Mouse (Mus musculus): ENCODE results near the gene Col25a1.

The Col25a1 gene

GRCm38 (mm10) chr3:130161323-130161917, 30.1 kb downstream of the Col25a1 start:
- DNase-seq (ENCODE audit: low spot score) = no peak

- DNase-seq (ENCODE audit: low spot score) = no peak
Measured at GRCm38 (mm10) chr3:130166875-130167274, 35.6 kb downstream of the Col25a1 start.

GRCm38 (mm10) chr3:130172764-130173163, 41.5 kb downstream of the Col25a1 start:
- DNase-seq (ENCODE audit: low spot score) = peak; percentile 36

GRCm38 (mm10) chr3:130180181-130180940, 49.1 kb downstream of the Col25a1 start:
- DNase-seq (ENCODE audit: low spot score) = peak; percentile 87

- no peak for DNase-seq (ENCODE audit: low spot score)
Measured at GRCm38 (mm10) chr3:130180964-130181590, 49.8 kb downstream of the Col25a1 start.

GRCm38 (mm10) chr3:130181591-130181980, 50.3 kb downstream of the Col25a1 start:
- DNase-seq (ENCODE audit: low spot score) = no peak

- no peak for DNase-seq (ENCODE audit: low spot score)
Measured at GRCm38 (mm10) chr3:130182450-130182849, 51.1 kb downstream of the Col25a1 start.

- DNase-seq (ENCODE audit: low spot score) = no peak
Measured at GRCm38 (mm10) chr3:130185111-130185510, 53.8 kb downstream of the Col25a1 start.

- DNase-seq (ENCODE audit: low spot score) = no peak
Measured at GRCm38 (mm10) chr3:130187588-130187987, 56.3 kb downstream of the Col25a1 start.

GRCm38 (mm10) chr3:130193450-130193849, 62.1 kb downstream of the Col25a1 start:
- no peak for DNase-seq (ENCODE audit: low spot score)

GRCm38 (mm10) chr3:130214631-130215030, 83.3 kb downstream of the Col25a1 start:
- peak; percentile 16 for DNase-seq (ENCODE audit: low spot score)

- no peak for DNase-seq (ENCODE audit: low spot score)
Measured at GRCm38 (mm10) chr3:130216141-130216540, 84.8 kb downstream of the Col25a1 start.

- no peak for DNase-seq (ENCODE audit: low spot score)
Measured at GRCm38 (mm10) chr3:130216646-130217045, 85.3 kb downstream of the Col25a1 start.

GRCm38 (mm10) chr3:130217705-130218104, 86.4 kb downstream of the Col25a1 start:
- no peak for DNase-seq (ENCODE audit: low spot score)

- no peak for DNase-seq (ENCODE audit: low spot score)
Measured at GRCm38 (mm10) chr3:130218232-130218728, 87.0 kb downstream of the Col25a1 start.

GRCm38 (mm10) chr3:130220811-130221210, 89.5 kb downstream of the Col25a1 start:
- no peak for DNase-seq (ENCODE audit: low spot score)

GRCm38 (mm10) chr3:130228186-130228585, 96.9 kb downstream of the Col25a1 start:
- DNase-seq (ENCODE audit: low spot score) = no peak

GRCm38 (mm10) chr3:130232944-130233343, 101.6 kb downstream of the Col25a1 start:
- no peak for DNase-seq (ENCODE audit: low spot score)

- no peak for DNase-seq (ENCODE audit: low spot score)
Measured at GRCm38 (mm10) chr3:130235233-130235632, 103.9 kb downstream of the Col25a1 start.

GRCm38 (mm10) chr3:130236129-130236528, 104.8 kb downstream of the Col25a1 start:
- no peak for DNase-seq (ENCODE audit: low spot score)

GRCm38 (mm10) chr3:130237852-130238251, 106.6 kb downstream of the Col25a1 start:
- DNase-seq (ENCODE audit: low spot score) = no peak

- DNase-seq (ENCODE audit: low spot score) = no peak
Measured at GRCm38 (mm10) chr3:130241924-130242323, 110.6 kb downstream of the Col25a1 start.

Data from testis, postnatal 14 days (tissue).